Mouse (Mus musculus) CH12.LX (cell line): ENCODE results near the gene Fam71f2. TPM values are rescaled to one million over a fixed set of nuclear protein-coding genes. Genes with fewer than 3 reads are reported as not detected.

Experiments
- DNase-seq: peaks from one replicate; pipeline ENCODE4 v3.0.0-alpha.2; 2013; ENCODE audit errors: extremely low read depth
- H3K27ac ChIP-seq: 2 replicates; pipeline ENCODE4 v1.5.1; 2012; ENCODE audit warnings: low read depth, mild to moderate bottlenecking, control low read depth, moderate library complexity; ENCODE audit not compliant: insufficient read depth
- H3K27me3 ChIP-seq: replicated peaks from 2 replicates; pipeline ENCODE3; 2012; ENCODE audit warnings: inconsistent platforms
- H3K36me3 ChIP-seq, 2 experiments: replicated peaks in 1 of 2; 2 replicates each; pipeline versions ENCODE3 to v1.6.1; 2012; ENCODE audit warnings: inconsistent platforms in 1 of 2, low read length in 1 of 2, mild to moderate bottlenecking in 1 of 2, mixed read lengths in 1 of 2, moderate library complexity in 1 of 2; ENCODE audit not compliant: control insufficient read depth in 1 of 2, insufficient read depth in 1 of 2
- H3K4me1 ChIP-seq, 2 experiments: 2 replicates each; pipeline ENCODE4 v1.6.1; 2012; ENCODE audit warnings: inconsistent platforms in 1 of 2, moderate library complexity in 1 of 2; ENCODE audit not compliant: insufficient read depth in 2 of 2, control insufficient read depth in 1 of 2
- H3K4me2 ChIP-seq: 2 replicates; pipeline ENCODE4 v1.6.1; 2012; ENCODE audit warnings: low read depth, mild to moderate bottlenecking, control low read depth; ENCODE audit not compliant: poor library complexity, insufficient read depth, severe bottlenecking
- H3K4me3 ChIP-seq, 3 experiments: fragments of 150-350 bp in 1 of 3; sonication (generic) in 1 of 3; replicated peaks in 1 of 3; 2 replicates each; pipeline versions ENCODE3 to v1.5.1; 2011 to 2012; ENCODE audit warnings: low read depth in 2 of 3, low read length in 2 of 3, mild to moderate bottlenecking in 2 of 3, moderate library complexity in 2 of 3, control low read depth in 1 of 3, improper control_type of control experiment in 1 of 3, inconsistent platforms in 1 of 3, mixed read lengths in 1 of 3; ENCODE audit not compliant: poor library complexity in 1 of 3
- H3K79me2 ChIP-seq: replicated peaks from 2 replicates; pipeline ENCODE4 v1.6.1; 2012; ENCODE audit warnings: mild to moderate bottlenecking, moderate library complexity; ENCODE audit not compliant: control insufficient read depth, poor library complexity, insufficient read depth, severe bottlenecking; ENCODE audit errors: extremely low read depth
- H3K9ac ChIP-seq: 2 replicates; pipeline ENCODE4 v1.6.1; 2012; ENCODE audit warnings: low read depth, mild to moderate bottlenecking, control low read depth, moderate library complexity; ENCODE audit not compliant: insufficient read depth
- H3K9me3 ChIP-seq: replicated peaks from 2 replicates; pipeline ENCODE3; 2012; ENCODE audit warnings: low read length, inconsistent platforms, mixed read lengths
- CHD1 ChIP-seq: IDR thresholded peaks from 2 replicates; pipeline ENCODE4 v1.6.1; 2012; ENCODE audit warnings: low read depth, low read length, improper control_type of control experiment, inconsistent platforms
- CHD2 ChIP-seq: IDR thresholded peaks from 2 replicates; pipeline ENCODE4 v1.6.1; 2011; ENCODE audit warnings: low read length, improper control_type of control experiment
- ELF1 ChIP-seq: IDR thresholded peaks from 2 replicates; pipeline ENCODE4 v1.6.1; 2014; ENCODE audit warnings: low read depth, mild to moderate bottlenecking, inconsistent platforms, low read length, improper control_type of control experiment
- ETS1 ChIP-seq: conservative IDR thresholded peaks from 2 replicates; pipeline ENCODE4 v1.6.1; 2012; ENCODE audit warnings: low read depth, mild to moderate bottlenecking, inconsistent platforms, low read length, improper control_type of control experiment, moderate library complexity
- GABPA ChIP-seq: IDR thresholded peaks from 2 replicates; pipeline ENCODE4 v1.6.1; 2012; ENCODE audit warnings: low read depth, low read length, improper control_type of control experiment, inconsistent platforms; ENCODE audit not compliant: insufficient replicate concordance
- HCFC1 ChIP-seq: IDR thresholded peaks from 2 replicates; pipeline ENCODE4 v1.6.1; 2012; ENCODE audit warnings: low read depth, mild to moderate bottlenecking, inconsistent platforms, low read length, improper control_type of control experiment
- IRF4 ChIP-seq: IDR thresholded peaks from 2 replicates; pipeline ENCODE4 v1.6.1; 2014; ENCODE audit warnings: low read depth, mild to moderate bottlenecking, inconsistent platforms, low read length, improper control_type of control experiment
- JUN ChIP-seq: IDR thresholded peaks from 2 replicates; pipeline ENCODE4 v1.6.1; 2011; ENCODE audit warnings: low read depth, mild to moderate bottlenecking, low read length, improper control_type of control experiment, moderate library complexity; ENCODE audit not compliant: insufficient read depth
- JUND ChIP-seq: conservative IDR thresholded peaks from 2 replicates; pipeline ENCODE4 v1.6.1; 2011; ENCODE audit warnings: low read depth, low read length, improper control_type of control experiment
- MAFK ChIP-seq: IDR thresholded peaks from 2 replicates; pipeline ENCODE4 v1.6.1; 2011; ENCODE audit warnings: low read length, improper control_type of control experiment; ENCODE audit not compliant: insufficient replicate concordance
- MEF2A ChIP-seq: IDR thresholded peaks from 2 replicates; pipeline ENCODE4 v1.6.1; 2014; ENCODE audit warnings: low read depth, mild to moderate bottlenecking, inconsistent platforms, low read length, improper control_type of control experiment, borderline replicate concordance
- MXI1 ChIP-seq: IDR thresholded peaks from 2 replicates; pipeline ENCODE4 v1.6.1; 2011; ENCODE audit warnings: mild to moderate bottlenecking, low read depth, low read length, improper control_type of control experiment
- NELFE ChIP-seq: IDR thresholded peaks from 2 replicates; pipeline ENCODE4 v1.6.1; 2011; ENCODE audit warnings: low read depth, low read length, improper control_type of control experiment
- PAX5 ChIP-seq: IDR thresholded peaks from 2 replicates; pipeline ENCODE4 v1.6.1; 2012; ENCODE audit warnings: low read length, inconsistent platforms, mixed read lengths
- POLR2AphosphoS2 ChIP-seq: IDR thresholded peaks from 2 replicates; pipeline ENCODE4 v1.6.1; 2011; ENCODE audit warnings: low read depth, low read length, improper control_type of control experiment
- SIN3A ChIP-seq: IDR thresholded peaks from 2 replicates; pipeline ENCODE4 v1.6.1; 2012; ENCODE audit warnings: low read length, improper control_type of control experiment, inconsistent platforms
- SMC3 ChIP-seq: IDR thresholded peaks from 2 replicates; pipeline ENCODE4 v1.6.1; 2011; ENCODE audit warnings: low read depth, low read length, improper control_type of control experiment
- TBP ChIP-seq: conservative IDR thresholded peaks from 2 replicates; pipeline ENCODE4 v1.6.1; 2011; ENCODE audit warnings: low read depth, low read length, improper control_type of control experiment
- USF1 ChIP-seq: IDR thresholded peaks from 2 replicates; pipeline ENCODE4 v1.6.1; 2014; ENCODE audit warnings: low read depth, mild to moderate bottlenecking, inconsistent platforms, low read length, improper control_type of control experiment
- USF2 ChIP-seq: conservative IDR thresholded peaks from 2 replicates; pipeline ENCODE4 v1.6.1; 2011; ENCODE audit warnings: low read depth, low read length, improper control_type of control experiment
- ZKSCAN1 ChIP-seq: IDR thresholded peaks from 2 replicates; pipeline ENCODE4 v1.6.1; 2012; ENCODE audit warnings: low read depth, inconsistent platforms, low read length, improper control_type of control experiment, borderline replicate concordance
- ZNF384 ChIP-seq: IDR thresholded peaks from 2 replicates; pipeline ENCODE4 v1.6.1; 2012; ENCODE audit warnings: low read depth, low read length, improper control_type of control experiment, inconsistent platforms
- dilution Hi-C: fragments of 300-500 bp; cut with MboI; formaldehyde crosslinking; loops from 2 replicates; pipeline ENCODE4 v1.14.3; 2020; ENCODE audit warnings: low sequenced_read_pairs; ENCODE audit not compliant: extremely low pct_unique_long_range_greater_than_20kb, extremely low pct_ligation_motif_present
- in situ Hi-C: fragments of 300-500 bp; cut with MboI; formaldehyde crosslinking; loops from 3 replicates; pipeline ENCODE4 v1.14.3; 2019; ENCODE audit warnings: low sequenced_read_pairs, low pct_ligation_motif_present, low pct_unique_long_range_greater_than_20kb, mixed read lengths
- polyA plus RNA-seq: library from polyadenylated mRNA; unstranded; fragments of >175 nt; gene quantifications from 2 replicates; pipeline ENCODE4 v1.2.1, GENCODE M21; 2012; ENCODE audit warnings: low read depth; ENCODE audit not compliant: insufficient read length
- total RNA-seq, 2 experiments: library from RNA; depleted of rRNA; stranded (reverse); fragments of 300-350 nt in 1 of 2; fragments of >200 nt in 1 of 2; gene quantifications; 2 replicates each; pipeline ENCODE4 v1.2.3; 2012 to 2014

The Fam71f2 gene
- total and polyA plus RNA-seq, 3 experiments, result 0.23 to 0.30 TPM; not detected in 1

DNA sequence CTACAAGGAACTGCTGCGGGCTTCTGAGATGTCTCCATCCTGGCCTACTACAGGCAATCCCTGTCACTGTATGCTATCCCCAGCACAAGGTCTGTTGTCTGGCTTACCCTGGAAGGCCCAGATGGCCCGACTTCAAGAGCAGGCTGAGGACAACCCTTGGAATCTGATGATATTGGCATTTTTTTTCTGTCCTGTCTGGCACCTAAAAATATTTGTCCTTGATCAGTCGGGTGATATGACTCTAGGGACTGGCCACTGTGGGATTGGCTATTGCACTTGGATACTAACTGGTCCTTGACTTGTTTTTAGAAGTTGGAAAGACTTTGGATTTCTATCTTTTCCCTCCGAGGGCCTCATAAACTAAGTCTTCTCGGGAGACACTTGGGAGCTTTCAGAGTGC, 17.6 kb upstream of the Fam71f2 start:
- peaks cover 0 to 2% of the 10 kb centered on the region in 2 experiments; a peak in 2 of 4 replicates for H3K4me1 ChIP-seq
- peaks cover 21% of the 10 kb centered on the region for H3K27me3 ChIP-seq
- no peak overlapping the region for H3K9ac ChIP-seq
- no peak overlapping the region for H3K27ac ChIP-seq
- H3K4me3 ChIP-seq, result no peak overlapping the region
- dilution Hi-C loops, result no loop called here
- H3K4me2 ChIP-seq, result no peak overlapping the region
- TF ChIP-seq SMC3 (no peak), ELF1 (no peak), SIN3A (no peak), MAFK (no peak), MXI1 (no peak), GABPA (no peak), JUN (no peak), JUND (no peak), ZKSCAN1 (no peak), HCFC1 (no peak), ETS1 (no peak), CHD2 (no peak), PAX5 (no peak), POLR2AphosphoS2 (no peak), NELFE (no peak), TBP (no peak), USF1 (no peak), MEF2A (no peak), USF2 (no peak)
- TF ChIP-seq, all 38 proteins: peak for 0
- in situ Hi-C loops, result no loop called here
- no peaks in the 10 kb centered on the region for H3K36me3 ChIP-seq
- H3K9me3 ChIP-seq, result no peaks in the 10 kb centered on the region
- no peaks in the 10 kb centered on the region for H3K79me2 ChIP-seq
- no peak for DNase-seq

DNA sequence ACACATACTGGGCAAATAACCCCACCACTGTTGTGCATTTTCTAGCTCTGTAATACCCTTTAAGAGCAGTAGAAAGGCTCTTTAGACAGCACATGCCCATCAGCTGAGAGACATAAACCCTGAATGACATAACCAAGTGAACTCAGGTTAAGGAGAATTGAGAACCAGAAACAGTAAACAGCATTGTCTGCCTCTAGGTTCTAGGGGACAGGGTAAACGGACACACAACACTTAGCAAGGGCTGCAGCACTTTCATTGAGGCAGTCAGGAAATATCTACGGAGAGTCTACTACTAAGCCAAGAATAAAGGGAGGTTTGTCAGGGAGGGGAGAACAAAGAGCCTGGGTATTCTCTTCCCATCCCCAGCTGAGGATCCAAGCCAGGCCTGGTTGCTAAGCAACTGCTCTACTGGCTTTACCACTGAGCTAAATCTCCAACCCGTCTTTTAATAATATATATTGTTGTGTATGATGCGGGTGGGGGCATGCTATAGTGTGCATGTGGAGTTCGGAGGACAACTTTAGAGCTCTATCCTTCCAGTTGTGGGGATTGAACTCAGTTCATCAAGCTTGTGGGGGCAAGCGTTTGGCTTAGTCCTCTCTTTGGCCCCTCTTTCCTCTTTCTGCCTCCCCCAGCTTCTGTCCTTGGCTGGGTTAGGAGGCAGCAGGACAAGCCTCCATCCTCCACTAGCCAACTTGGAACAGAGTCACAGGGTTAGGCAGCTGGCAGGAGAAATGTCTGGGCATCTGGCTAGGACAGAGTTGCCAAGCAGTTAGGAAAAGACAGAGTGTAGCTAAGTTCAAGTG, 15.5 kb upstream of the Fam71f2 start:
- Histone ChIP-seq H3K79me2 (no peaks in the 10 kb centered on the region), H3K27ac (no peak overlapping the region), H3K4me1 (peaks cover 0 to 2% of the 10 kb centered on the region in 2 experiments; a peak in 2 of 4 replicates), H3K27me3 (peaks cover 27% of the 10 kb centered on the region), H3K9me3 (no peaks in the 10 kb centered on the region), H3K36me3 (no peaks in the 10 kb centered on the region), H3K4me2 (no peak overlapping the region), H3K4me3 (no peak overlapping the region), H3K9ac (no peak overlapping the region)
- TF ChIP-seq TBP, result no peak
- no peak for TF ChIP-seq ZNF384
- no peak for TF ChIP-seq CHD1
- TF ChIP-seq PAX5, result no peak
- no peak for TF ChIP-seq JUND
- TF ChIP-seq ZKSCAN1, result no peak
- no peak for TF ChIP-seq ETS1
- no peak for TF ChIP-seq IRF4
- dilution Hi-C loops (no loop called here), in situ Hi-C loops (no loop called here)
- no peak for DNase-seq
